Mouse (Mus musculus) forebrain, embryonic 13.5 days (tissue): ENCODE measurements at regions not wholly inside any gene's neighbourhood (a gene's known extent, or its start where the extent isn't known, plus 50 kb on each side); places are given as distances from the start of the nearest gene placed in this dataset.

ENCODE experiments used
- ATAC-seq: fragments of 200-750 bp; cut with Nextera tagmentation; 2 replicates; pipeline ENCODE4 v1.8.0; 2017
- H3K27ac ChIP-seq: fragments of 300-500 bp; sonication (generic); 2 replicates; pipeline ENCODE4 v1.5.1; 2015; ENCODE audit warnings: inconsistent platforms, mild to moderate bottlenecking, moderate library complexity
- H3K27me3 ChIP-seq: fragments of 300-500 bp; sonication (generic); 2 replicates; pipeline ENCODE4 v1.6.1; 2015; ENCODE audit warnings: mild to moderate bottlenecking, inconsistent platforms
- H3K36me3 ChIP-seq: fragments of 300-500 bp; sonication (generic); 2 replicates; pipeline ENCODE4 v1.6.1; 2015; ENCODE audit warnings: mild to moderate bottlenecking, inconsistent platforms; ENCODE audit not compliant: poor library complexity, severe bottlenecking
- H3K4me1 ChIP-seq: fragments of 300-500 bp; sonication (generic); 2 replicates; pipeline ENCODE4 v1.6.1; 2015; ENCODE audit warnings: inconsistent platforms
- H3K4me2 ChIP-seq: fragments of 300-500 bp; sonication (generic); 2 replicates; pipeline ENCODE4 v1.6.1; 2015; ENCODE audit warnings: inconsistent platforms, mild to moderate bottlenecking, moderate library complexity
- H3K4me3 ChIP-seq: fragments of 300-500 bp; sonication (generic); 2 replicates; pipeline ENCODE4 v1.5.1; 2015; ENCODE audit warnings: mild to moderate bottlenecking, inconsistent platforms
- H3K9ac ChIP-seq: fragments of 300-500 bp; sonication (generic); 2 replicates; pipeline ENCODE4 v1.6.1; 2015; ENCODE audit warnings: mild to moderate bottlenecking, inconsistent platforms
- H3K9me3 ChIP-seq: fragments of 300-500 bp; sonication (generic); replicated peaks from 2 replicates; pipeline ENCODE4 v1.6.1; 2016; ENCODE audit warnings: inconsistent platforms
- WGBS: fragments of 180-500 bp; shearing (Covaris S2); methylation state at CpG from one replicate; pipeline ENCODE4 v1.1.7; 2015; 5-methylcytosine and 5-hydroxymethylcytosine counted together

DNA sequence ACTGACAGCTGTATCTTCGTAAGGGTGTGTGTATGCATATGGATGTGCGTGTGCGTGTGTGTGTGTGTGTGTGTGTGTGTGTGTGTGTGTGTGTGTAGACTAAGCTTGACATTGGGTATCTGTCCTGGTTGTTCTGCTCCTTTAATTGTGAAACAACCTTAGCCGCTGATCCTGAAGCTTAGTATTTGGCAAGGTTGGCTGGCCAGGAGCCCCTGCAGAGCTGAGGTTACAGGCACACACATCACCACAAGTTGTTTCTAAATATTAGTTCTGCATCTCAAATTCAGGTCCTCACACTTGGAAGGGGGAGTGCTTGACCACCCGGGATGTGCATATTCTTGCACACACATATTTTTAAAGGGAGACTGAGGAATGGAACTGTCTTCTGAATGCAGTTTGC, 314.7 kb downstream of the Diras2 start:
- H3K27ac ChIP-seq = no peak overlapping the region
- no peak overlapping the region for H3K4me2 ChIP-seq
- no peak overlapping the region for H3K9ac ChIP-seq
- 0 out of 2 replicates have a peak, but pooled peaks cover 5% of the 10 kb centered on the region for H3K27me3 ChIP-seq
- peaks cover 3% of the 10 kb centered on the region; the same call in 1 of the 2 replicates for H3K4me1 ChIP-seq
- H3K4me3 ChIP-seq = no peak overlapping the region
- H3K36me3 ChIP-seq = no peaks in the 10 kb centered on the region
- 87% methylated on average over 5 of the region's 5 CpGs for WGBS
- no peaks in the 10 kb centered on the region for H3K9me3 ChIP-seq
- ATAC-seq = no peak

GRCm38 (mm10) chr13:52217066-52217465, 314.0 kb downstream of the Diras2 start:
- Histone ChIP-seq H3K4me3 (no peak overlapping the region), H3K4me1 (peaks cover 3% of the 10 kb centered on the region; the same call in 1 of the 2 replicates), H3K9ac (no peak overlapping the region), H3K9me3 (no peaks in the 10 kb centered on the region), H3K27ac (no peak overlapping the region), H3K27me3 (peaks cover 6% of the 10 kb centered on the region; the same call in 1 of the 2 replicates), H3K4me2 (no peak overlapping the region), H3K36me3 (no peaks in the 10 kb centered on the region)
- no peak for ATAC-seq
- 70% methylated on average over 5 of the region's 5 CpGs for WGBS

- Histone ChIP-seq H3K4me3 (no peak overlapping the region), H3K36me3 (no peaks in the 10 kb centered on the region), H3K4me2 (no peak overlapping the region), H3K27me3 (peaks cover 13% of the 10 kb centered on the region; the same call in 1 of the 2 replicates), H3K9me3 (no peaks in the 10 kb centered on the region), H3K27ac (no peak overlapping the region), H3K4me1 (peaks cover 9% of the 10 kb centered on the region), H3K9ac (no peak overlapping the region)
- WGBS = 58% methylated on average over 7 of the region's 7 CpGs
- no peak for ATAC-seq
Measured at GRCm38 (mm10) chr13:52217741-52218140, 313.3 kb downstream of the Diras2 start.

DNA sequence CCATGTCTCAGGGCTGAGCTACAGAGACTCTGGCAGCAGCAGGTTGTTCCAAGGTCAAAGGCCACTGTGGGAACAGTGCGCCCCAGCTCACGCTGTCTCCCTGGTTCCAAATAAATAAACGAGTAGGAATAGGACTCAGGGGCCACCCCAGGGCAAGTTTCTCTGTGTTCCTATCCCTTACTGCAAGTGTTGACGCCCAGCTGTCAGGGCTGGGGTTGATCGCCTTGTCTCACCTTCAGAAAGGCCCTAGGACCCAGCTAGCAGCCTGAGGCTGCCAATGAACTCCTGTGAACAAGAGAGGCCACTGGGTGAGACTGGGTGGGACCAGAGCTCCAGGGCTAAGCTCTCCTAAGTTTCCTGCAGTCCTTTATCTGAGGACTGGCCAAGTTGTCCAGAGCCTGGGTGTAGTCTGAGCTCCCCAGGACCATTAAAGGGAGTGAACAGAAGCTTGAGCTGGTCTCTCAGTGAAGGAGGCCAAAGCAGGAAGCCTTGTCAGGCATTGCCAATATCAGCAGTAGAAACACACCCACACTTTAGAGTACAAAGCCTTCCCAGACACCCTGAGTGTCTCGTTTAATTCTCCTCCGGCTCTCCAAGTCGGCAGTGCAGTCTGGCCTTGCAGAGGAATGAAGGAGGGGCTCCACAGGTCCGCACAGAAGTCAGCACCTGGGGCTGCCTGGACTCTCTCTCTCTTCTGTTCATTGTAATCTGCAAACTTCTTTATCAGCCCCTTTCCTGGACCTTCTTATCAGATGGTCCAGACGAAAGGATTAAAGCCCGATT, 308.6 kb downstream of the Diras2 start:
- ATAC-seq = 0 out of 2 replicates have a peak, but pooled peaks have one; percentile 16
- H3K27ac ChIP-seq = no peak overlapping the region
- no peaks in the 10 kb centered on the region for H3K36me3 ChIP-seq
- H3K27me3 ChIP-seq = peaks cover 17% of the 10 kb centered on the region; the same call in 1 of the 2 replicates
- 0 out of 2 replicates have a peak overlapping the region, but pooled peaks have one; percentile 16 for H3K9ac ChIP-seq
- H3K4me3 ChIP-seq = no peak overlapping the region
- no peak overlapping the region for H3K4me2 ChIP-seq
- H3K9me3 ChIP-seq = no peaks in the 10 kb centered on the region
- H3K4me1 ChIP-seq = peaks cover 14% of the 10 kb centered on the region
- WGBS = 33% methylated on average over 11 of the region's 11 CpGs

DNA sequence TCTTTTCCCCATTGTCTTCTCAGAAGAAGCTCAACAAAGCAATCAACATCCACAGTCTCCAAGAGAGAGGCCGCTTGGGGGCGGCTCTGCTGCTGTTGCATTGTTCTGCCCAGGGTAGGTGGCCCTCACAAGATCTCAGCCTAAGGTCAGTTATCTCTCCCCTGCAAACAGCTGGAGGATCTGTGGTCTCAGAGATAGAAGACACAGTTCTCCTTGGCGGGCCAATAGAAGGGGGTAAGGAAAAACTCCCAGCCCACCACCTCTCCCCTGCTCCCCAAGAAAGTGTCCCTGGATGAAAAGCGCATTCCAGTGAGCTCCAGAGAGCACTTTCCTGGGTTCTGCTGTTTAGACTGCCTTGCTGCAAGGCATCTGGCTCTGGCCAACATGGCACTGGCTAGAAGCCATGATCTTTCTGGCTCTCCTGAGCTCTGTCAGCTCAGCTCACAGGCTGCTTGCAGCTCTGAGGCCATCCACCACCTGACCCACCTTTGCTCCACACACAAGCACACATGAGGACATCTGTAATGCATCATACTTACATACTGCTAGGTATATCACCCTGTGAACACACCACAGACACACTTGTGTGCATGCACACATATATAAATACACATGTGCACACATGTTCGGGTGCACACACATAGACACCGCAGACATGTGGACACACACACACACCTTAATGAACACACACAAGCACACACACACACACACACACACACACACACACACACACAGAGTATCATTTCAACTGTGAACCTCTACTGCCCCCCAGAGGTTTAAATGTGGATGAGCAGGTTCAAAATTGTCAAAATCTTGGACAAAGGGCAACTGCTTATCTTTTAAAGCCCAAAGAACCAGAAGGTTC, 307.7 kb downstream of the Diras2 start:
- Histone ChIP-seq H3K9me3 (no peaks in the 10 kb centered on the region), H3K4me2 (no peak overlapping the region), H3K36me3 (no peaks in the 10 kb centered on the region), H3K4me3 (no peak overlapping the region), H3K9ac (0 out of 2 replicates have a peak overlapping the region, but pooled peaks have one; percentile 16), H3K27me3 (peaks cover 17% of the 10 kb centered on the region; the same call in 1 of the 2 replicates), H3K27ac (no peak overlapping the region), H3K4me1 (peaks cover 14% of the 10 kb centered on the region)
- 31% methylated on average over 6 of the region's 6 CpGs for WGBS
- ATAC-seq = peak; percentile 70

- 77% methylated on average over 5 of the region's 5 CpGs for WGBS
- ATAC-seq = no peak
- no peaks in the 10 kb centered on the region for H3K9me3 ChIP-seq
- no peaks in the 10 kb centered on the region for H3K27me3 ChIP-seq
- no peak overlapping the region for H3K27ac ChIP-seq
- no peak overlapping the region for H3K9ac ChIP-seq
- no peak overlapping the region for H3K4me3 ChIP-seq
- no peak overlapping the region for H3K4me2 ChIP-seq
- H3K4me1 ChIP-seq = no peaks in the 10 kb centered on the region
- no peaks in the 10 kb centered on the region for H3K36me3 ChIP-seq
Measured at GRCm38 (mm10) chr13:52233971-52234370, 297.1 kb downstream of the Diras2 start.

DNA sequence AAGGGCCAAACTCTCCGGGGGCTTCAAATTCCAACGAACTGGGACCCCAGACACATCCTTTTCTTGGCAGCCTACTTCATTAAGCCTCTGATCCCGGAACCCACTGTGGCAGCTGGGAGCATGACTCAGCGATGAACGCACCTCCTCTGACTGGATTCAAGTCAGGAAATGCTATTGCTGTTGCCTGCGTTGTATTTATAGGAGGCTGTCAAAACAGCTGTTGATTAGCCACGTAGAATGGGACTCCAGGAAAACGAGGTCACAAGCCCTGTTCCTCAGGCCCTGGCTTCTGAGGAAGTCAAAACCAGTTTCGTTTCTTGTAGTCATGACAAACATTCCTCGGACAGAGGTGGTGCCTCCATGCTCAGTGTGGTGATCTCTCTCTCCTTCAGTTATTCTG, 295.0 kb downstream of the Diras2 start:
- Histone ChIP-seq H3K36me3 (no peaks in the 10 kb centered on the region), H3K27me3 (no peaks in the 10 kb centered on the region), H3K9me3 (no peaks in the 10 kb centered on the region), H3K4me3 (no peak overlapping the region), H3K27ac (no peak overlapping the region), H3K4me2 (no peak overlapping the region), H3K9ac (no peak overlapping the region), H3K4me1 (no peaks in the 10 kb centered on the region)
- ATAC-seq = no peak
- WGBS = 53% methylated on average over 10 of the region's 10 CpGs

DNA sequence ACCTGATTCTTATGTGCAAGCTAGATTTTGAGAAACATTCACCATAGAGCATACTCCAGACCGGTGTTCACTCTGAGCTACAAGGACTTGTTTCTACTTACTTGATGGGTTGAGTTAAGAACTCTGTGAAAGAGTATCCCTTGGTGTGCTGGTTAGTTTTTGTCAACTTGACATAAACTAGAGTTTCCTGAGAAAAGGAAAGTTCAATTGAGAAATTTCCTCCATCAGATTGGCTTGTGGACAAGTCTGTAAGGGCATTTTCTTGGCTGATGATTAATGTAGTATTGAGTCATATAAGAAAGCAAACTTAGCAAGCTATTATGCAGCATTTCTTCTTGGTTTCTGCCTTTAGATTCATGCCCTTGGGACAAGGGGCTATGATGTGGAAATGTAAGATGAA, 291.5 kb downstream of the Diras2 start:
- Histone ChIP-seq H3K9ac (no peak overlapping the region), H3K4me1 (no peaks in the 10 kb centered on the region), H3K9me3 (no peaks in the 10 kb centered on the region), H3K36me3 (no peaks in the 10 kb centered on the region), H3K4me3 (no peak overlapping the region), H3K27me3 (no peaks in the 10 kb centered on the region), H3K27ac (no peak overlapping the region), H3K4me2 (no peak overlapping the region)
- ATAC-seq = no peak
- WGBS = 95% methylated on average over 1 of the region's 1 CpGs

GRCm38 (mm10) chr13:52241761-52242160, 289.3 kb downstream of the Diras2 start:
- H3K4me2 ChIP-seq = no peak overlapping the region
- ATAC-seq = no peak
- H3K4me1 ChIP-seq = no peaks in the 10 kb centered on the region
- no peaks in the 10 kb centered on the region for H3K27me3 ChIP-seq
- H3K4me3 ChIP-seq = no peak overlapping the region
- 42% methylated on average over 1 of the region's 1 CpGs for WGBS
- H3K9me3 ChIP-seq = no peaks in the 10 kb centered on the region
- no peak overlapping the region for H3K27ac ChIP-seq
- no peak overlapping the region for H3K9ac ChIP-seq
- H3K36me3 ChIP-seq = no peaks in the 10 kb centered on the region

- WGBS = 85% methylated on average over 2 of the region's 2 CpGs
- H3K4me3 ChIP-seq = no peak overlapping the region
- no peaks in the 10 kb centered on the region; the same call in 1 of the 2 replicates for H3K4me1 ChIP-seq
- H3K9me3 ChIP-seq = no peaks in the 10 kb centered on the region
- ATAC-seq = no peak
- no peaks in the 10 kb centered on the region for H3K36me3 ChIP-seq
- peaks cover 5% of the 10 kb centered on the region; the same call in 1 of the 2 replicates for H3K27me3 ChIP-seq
- H3K9ac ChIP-seq = no peak overlapping the region
- H3K4me2 ChIP-seq = no peak overlapping the region
- H3K27ac ChIP-seq = no peak overlapping the region
Measured at GRCm38 (mm10) chr13:52249492-52249891, 281.6 kb downstream of the Diras2 start.

DNA sequence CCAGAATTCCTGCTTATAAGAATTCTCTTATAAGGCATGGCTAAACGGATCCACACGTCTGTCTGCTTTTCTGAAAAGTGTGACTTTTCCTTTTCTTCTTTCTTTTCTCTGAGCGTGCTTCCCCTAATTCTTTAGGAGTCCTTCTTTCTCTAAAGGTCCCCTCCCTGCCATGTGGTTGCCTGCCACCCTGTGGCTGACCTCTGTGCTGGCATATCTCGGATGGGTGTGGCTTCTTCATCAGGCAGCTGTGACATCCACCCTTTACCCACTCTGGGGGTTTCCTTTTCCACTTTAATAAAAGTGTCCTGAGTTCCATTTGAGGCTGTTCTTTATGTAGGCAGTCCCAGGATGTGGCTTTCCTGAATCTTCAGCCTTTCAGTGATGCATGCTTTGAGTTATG, 280.7 kb downstream of the Diras2 start:
- H3K9ac ChIP-seq = no peak overlapping the region
- no peak for ATAC-seq
- H3K4me3 ChIP-seq = no peak overlapping the region
- H3K27me3 ChIP-seq = peaks cover 5% of the 10 kb centered on the region
- H3K27ac ChIP-seq = no peak overlapping the region
- no peak overlapping the region for H3K4me2 ChIP-seq
- H3K4me1 ChIP-seq = no peaks in the 10 kb centered on the region; the same call in 1 of the 2 replicates
- H3K9me3 ChIP-seq = no peaks in the 10 kb centered on the region
- no peaks in the 10 kb centered on the region for H3K36me3 ChIP-seq
- 59% methylated on average over 4 of the region's 4 CpGs for WGBS

- Histone ChIP-seq H3K9ac (no peak overlapping the region), H3K27me3 (peaks cover 5% of the 10 kb centered on the region), H3K4me2 (no peak overlapping the region), H3K4me1 (no peaks in the 10 kb centered on the region; the same call in 1 of the 2 replicates), H3K9me3 (no peaks in the 10 kb centered on the region), H3K27ac (no peak overlapping the region), H3K4me3 (no peak overlapping the region), H3K36me3 (no peaks in the 10 kb centered on the region)
- no peak for ATAC-seq
- WGBS = 52% methylated on average over 4 of the region's 4 CpGs
Measured at GRCm38 (mm10) chr13:52252303-52252702, 278.8 kb downstream of the Diras2 start.
